Mouse (Mus musculus): ENCODE results near the gene Klrb1b.
"Not testable (repeated sequence)": the region's sequence is repeated elsewhere in the genome, so short reads cannot be mapped to it uniquely, and the experiment has no call there.

Klrb1b gene

DNA sequence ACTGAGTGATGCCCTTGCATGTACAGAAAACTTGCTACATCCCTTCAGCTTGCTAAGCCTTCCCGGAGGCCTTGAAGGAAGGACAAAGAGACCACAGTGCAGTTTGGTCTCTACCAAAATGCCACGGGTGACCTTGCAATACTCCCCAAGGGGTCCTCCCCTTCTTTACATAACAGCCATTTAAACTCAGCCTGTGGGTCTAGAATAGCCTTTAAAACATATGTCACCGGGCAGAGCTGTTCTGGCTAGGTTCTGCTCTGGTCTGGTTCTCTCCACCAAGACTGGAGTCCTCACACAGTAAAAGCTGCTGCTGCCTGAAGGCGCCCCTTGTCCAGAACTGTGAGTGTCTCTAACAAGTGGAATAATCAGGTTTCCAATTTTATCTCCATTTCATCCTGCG lies 25.4 kb downstream of the Klrb1b start:
- DNase-seq (ENCODE audit: low spot score in 2 of 2) = not testable (repeated sequence)

GRCm38 (mm10) chr6:128799896-128800270 lies 26.2 kb downstream of the Klrb1b start:
- DNase-seq (ENCODE audit: low spot score in 2 of 2) = no peak

GRCm38 (mm10) chr6:128799144-128799895 lies 26.8 kb downstream of the Klrb1b start:
- DNase-seq (ENCODE audit: low spot score in 2 of 2) = peak; percentile 86 to 87

GRCm38 (mm10) chr6:128798772-128799143 lies 27.4 kb downstream of the Klrb1b start:
- peak; percentile 77 to 83 for DNase-seq (ENCODE audit: low spot score in 2 of 2)

GRCm38 (mm10) chr6:128797936-128798771 lies 28.0 kb downstream of the Klrb1b start:
- no peak for DNase-seq (ENCODE audit: low spot score in 2 of 2)

DNA sequence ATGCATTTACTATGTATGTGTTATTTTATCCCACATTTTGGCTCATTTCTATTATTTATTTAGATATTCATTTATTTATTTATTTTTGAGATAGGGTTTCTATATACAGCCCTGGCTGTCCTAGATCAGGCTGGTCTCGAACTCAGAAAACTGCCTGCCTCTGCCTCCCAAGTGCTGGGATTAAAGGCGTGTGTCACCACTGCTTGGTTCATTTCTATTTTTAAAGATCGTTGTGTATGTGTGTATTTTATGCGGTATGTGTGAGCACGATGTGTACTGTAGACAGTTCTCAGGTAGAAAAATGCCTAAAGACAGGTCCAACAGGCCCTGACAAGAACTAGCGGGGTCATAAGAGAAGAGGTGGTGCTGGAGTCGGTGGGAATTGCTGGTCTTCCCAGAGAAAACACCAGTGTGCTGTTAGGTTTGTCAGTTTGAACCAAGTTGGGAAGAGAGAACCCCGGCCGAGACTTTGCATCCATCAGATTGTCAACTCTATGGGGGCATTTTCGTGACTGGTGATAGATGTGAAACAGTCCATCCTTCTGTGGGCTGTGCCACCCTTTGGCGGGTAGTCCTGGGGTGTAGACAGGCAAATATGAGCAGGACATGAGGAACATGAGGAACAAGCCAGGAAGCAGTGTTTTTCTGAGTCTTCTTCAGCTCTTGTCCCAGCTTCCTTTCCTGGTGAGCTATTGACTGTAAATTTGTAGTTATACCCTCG lies 28.8 kb downstream of the Klrb1b start:
- no peak for DNase-seq (ENCODE audit: low spot score in 2 of 2)

DNA sequence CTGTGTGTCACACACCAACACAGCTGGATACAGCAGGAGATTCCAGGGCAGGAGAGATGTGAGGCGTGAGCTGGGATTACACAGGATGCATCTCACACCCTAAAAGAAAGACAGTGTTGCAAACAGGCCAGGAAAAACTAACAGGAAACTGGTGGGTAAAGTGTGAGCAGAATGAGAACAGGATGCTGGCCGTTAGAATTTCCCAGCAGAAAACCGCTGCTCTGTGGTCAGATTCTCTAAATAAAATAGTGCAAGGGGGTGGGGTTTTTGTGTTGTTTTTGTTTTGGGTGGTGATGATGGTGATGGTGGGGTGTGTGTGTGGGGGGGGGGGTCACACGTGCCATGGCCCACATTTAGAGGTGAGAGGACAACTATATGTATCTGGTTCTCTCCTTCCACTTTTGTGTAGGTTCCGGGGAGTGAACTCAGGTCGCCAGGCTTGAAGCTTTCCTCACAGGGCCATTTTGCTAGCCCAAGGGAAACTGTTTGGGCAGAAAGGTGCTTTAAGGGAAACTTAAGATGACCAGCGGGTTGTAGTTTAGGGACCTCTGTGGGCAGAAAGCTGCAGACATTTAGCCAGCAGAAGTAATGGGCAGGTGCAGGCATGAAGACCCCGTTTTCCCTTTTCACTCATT lies 29.7 kb downstream of the Klrb1b start:
- DNase-seq (ENCODE audit: low spot score in 2 of 2) = no peak

DNA sequence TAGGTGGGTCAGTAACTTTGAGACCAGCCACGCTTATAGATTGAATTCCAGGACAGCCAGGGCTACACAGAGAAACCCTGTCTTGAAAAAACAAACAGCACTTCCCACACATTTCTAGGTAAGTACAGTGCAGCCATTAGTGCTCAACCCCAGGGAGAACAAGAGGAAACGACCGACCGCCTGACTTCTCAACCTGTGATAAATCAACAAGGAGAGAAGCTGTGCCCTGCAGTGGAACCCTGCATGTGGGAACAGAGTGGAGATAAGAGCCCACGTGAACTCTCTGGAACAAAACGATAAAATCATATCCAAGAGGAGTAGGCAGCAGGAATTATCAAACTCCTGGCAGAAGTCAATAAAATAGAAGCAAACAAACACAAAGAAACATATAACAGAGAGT lies 32.4 kb downstream of the Klrb1b start:
- DNase-seq (ENCODE audit: low spot score in 2 of 2) = no peak

GRCm38 (mm10) chr6:128790491-128790994 lies 35.6 kb downstream of the Klrb1b start:
- DNase-seq (ENCODE audit: low spot score in 2 of 2) = not testable (repeated sequence)

DNA sequence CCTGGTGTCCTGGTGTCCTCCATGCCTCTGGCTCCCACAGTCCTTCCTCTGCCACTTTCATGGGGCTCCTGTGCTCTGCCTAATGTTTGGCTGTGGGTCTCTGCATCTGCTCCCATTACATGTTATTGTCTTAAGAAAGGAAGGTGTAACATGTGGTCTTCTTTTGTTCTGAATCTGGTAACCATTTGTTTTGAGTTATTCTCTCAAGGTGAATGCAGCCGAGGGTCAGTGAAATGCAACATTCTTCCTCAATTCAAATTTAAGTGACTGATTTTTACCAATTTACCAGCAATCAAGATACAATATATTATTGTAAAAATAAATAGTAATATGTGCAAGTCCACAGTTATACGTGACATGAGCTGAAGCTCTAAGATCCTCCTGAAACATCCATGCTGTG lies 37.0 kb downstream of the Klrb1b start, which contains the start of gene Klrb1c:
Gene Klrb1c (minus strand): TSS at position 101 of the 400 bp plus-strand sequence.
- no peak for DNase-seq (ENCODE audit: low spot score in 2 of 2)

GRCm38 (mm10) chr6:128788517-128788916 lies 37.6 kb downstream of the Klrb1b start:
- no peak for DNase-seq (ENCODE audit: low spot score in 2 of 2)

GRCm38 (mm10) chr6:128786396-128786795 lies 39.7 kb downstream of the Klrb1b start:
- not testable (repeated sequence) for DNase-seq (ENCODE audit: low spot score in 2 of 2)

DNA sequence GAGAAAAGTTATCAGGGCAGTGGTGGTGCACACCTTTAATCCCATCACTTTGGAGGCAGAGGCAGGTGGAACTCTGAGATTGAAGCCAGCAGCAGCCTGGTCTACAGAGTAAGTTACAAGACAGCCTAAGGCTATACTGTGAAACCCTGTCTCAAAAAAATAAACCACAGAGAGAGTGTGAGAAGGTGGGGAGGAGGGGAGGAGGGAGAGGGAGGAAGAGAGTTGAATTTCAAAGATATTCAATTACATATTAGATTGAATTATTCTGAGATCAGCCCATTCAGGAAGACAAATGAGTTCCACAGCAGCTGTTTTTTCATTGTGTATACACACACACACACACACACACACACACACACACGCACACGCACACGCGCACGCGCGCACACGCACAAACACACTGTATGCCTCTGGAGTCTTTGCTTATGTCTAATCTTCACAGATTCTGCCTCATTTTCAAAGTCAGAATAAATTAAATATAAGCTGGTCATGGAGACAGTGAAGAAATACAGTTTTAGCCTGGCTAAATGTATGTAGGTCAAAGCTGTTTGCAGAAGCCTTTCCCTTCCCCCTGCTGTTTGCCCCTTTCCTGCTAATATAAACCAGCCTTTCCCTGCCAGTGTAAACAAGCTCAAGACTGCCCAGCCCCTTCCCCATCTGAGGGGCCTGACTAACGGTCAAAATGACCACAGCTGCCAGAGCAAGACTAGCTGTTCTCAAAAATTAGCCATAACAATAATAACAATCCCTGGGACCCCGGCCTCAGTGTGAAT lies 56.5 kb downstream of the Klrb1b start:
- no peak for DNase-seq (ENCODE audit: low spot score in 2 of 2)

DNA sequence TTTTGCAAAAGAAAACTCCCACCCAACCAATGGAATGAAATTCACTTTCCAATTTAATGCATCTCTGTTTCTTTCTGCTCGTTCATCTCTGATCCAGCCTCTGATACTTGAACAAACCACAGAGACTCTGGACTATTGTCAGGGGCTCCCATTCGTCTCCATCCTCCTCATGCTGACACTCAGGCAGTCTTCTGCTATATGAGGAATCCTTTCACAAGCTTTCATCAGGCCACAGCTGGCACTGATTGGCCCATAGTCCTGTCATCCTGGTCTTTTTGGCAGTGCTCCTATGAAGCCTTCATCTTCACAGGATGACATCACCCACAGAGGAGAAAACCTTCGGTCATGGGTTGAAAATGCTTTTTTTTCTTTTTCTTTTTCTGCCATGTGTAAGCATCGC lies 58.1 kb downstream of the Klrb1b start:
- no peak for DNase-seq (ENCODE audit: low spot score in 2 of 2)

DNA sequence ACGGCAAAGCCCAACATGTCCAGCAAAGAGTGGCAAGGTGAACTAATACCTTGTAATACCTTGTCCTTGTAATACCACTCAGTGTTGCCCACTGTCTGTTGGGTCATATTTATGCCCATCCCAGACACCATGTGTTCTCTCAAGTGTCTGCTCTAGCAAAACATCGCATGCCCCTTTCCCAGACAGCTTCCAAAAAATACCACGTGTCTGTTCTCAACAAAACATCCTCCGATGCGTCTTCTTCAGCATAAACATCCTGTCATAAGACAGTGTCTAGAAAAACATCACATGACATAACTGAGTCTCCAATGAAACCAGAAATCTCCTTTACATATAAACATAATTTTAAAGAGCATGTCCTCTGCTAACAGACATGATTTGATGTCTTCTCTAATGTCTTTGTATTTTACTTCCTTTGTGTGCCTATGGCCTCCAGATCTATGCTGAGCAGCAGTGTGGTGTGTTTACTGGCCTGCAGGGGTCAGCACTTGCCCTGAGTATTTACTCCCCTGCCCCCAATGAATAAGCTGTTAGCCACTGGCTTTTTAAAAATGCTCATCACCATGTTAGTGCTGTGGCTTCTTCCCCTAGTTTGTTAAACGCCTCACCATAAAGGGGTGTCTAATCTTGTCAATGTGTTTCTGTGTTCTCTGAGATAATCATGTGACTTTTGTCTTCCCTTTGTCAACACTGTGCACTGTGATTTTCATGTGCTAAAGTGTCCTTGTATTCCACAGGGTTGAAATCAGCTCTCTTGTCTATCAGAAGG lies 59.5 kb downstream of the Klrb1b start:
- DNase-seq (ENCODE audit: low spot score in 2 of 2) = not testable (repeated sequence)

GRCm38 (mm10) chr6:128765211-128765610 lies 60.9 kb downstream of the Klrb1b start:
- DNase-seq (ENCODE audit: low spot score in 2 of 2) = no peak

DNA sequence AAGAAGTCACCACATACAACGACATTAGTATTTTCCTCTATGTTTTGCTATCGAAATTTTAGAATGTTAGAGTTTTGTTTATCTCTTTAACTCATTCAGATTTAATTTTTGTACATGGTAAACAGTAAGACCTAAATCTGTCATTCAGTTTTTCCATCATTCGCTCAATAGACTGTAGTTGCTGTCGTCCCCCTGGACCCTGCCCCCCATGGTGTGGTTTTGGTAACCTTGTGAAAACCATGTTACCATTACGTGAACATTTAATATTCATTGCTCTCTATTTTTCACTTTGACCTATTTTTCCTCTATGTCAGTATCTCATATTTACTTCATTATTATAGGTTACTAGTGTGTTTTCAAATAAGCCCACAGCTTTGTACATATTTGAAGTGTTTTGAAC lies 61.5 kb downstream of the Klrb1b start:
- no peak for DNase-seq (ENCODE audit: low spot score in 2 of 2)

DNA sequence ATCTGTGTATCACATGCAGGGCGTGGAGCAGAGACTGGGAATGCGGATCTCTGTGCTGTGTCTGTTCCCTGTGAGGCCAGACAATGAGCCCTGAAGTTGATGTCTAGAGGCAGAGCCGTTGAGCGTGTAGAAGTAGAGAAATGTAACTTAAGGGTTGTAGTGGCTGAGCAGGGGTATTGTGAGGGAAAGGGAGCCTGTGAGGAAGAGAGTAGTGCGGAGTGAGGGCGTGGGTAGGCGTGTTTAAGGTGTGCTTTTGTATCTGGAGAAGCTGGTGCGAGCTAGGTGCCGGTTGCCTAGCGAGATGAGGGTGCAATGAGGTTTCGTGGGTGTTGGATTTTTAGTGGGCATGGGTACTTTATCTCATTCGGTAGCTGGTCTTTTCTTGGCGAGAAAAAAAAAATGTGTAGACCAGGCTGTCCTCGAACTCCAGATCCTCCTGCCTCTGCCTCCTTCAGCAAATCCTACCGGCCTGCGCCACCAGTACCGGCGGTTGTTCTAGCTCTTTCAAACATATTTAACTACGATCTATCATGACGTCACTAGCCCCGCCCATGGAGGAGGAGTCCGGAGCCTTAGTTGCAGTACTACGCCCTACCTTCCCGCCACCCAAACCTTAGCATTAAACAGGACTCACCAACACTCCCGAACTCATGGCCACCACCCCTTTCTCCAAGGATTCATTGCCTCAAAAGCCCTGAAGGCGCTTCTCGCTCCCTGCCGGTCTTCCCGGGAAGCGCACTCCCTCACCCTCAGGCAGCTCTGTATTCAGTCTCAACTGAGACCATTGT lies 62.2 kb downstream of the Klrb1b start:
- DNase-seq (ENCODE audit: low spot score in 2 of 2) = peak; percentile 96 to 97

All from frontal cortex, postnatal 14 days (tissue).